Mouse (Mus musculus) forebrain, embryonic 13.5 days (tissue): ENCODE measurements around the gene Atg9a. TPM values are rescaled to one million over a fixed set of nuclear protein-coding genes. Genes with fewer than 3 reads are reported as not detected.

Experiments
- ATAC-seq: fragments of 200-750 bp; cut with Nextera tagmentation; 2 replicates; pipeline ENCODE4 v1.8.0; 2017
- H3K27ac ChIP-seq: fragments of 300-500 bp; sonication (generic); 2 replicates; pipeline ENCODE4 v1.5.1; 2015; ENCODE audit warnings: inconsistent platforms, mild to moderate bottlenecking, moderate library complexity
- H3K27me3 ChIP-seq: fragments of 300-500 bp; sonication (generic); 2 replicates; pipeline ENCODE4 v1.6.1; 2015; ENCODE audit warnings: mild to moderate bottlenecking, inconsistent platforms
- H3K36me3 ChIP-seq: fragments of 300-500 bp; sonication (generic); 2 replicates; pipeline ENCODE4 v1.6.1; 2015; ENCODE audit warnings: mild to moderate bottlenecking, inconsistent platforms; ENCODE audit not compliant: poor library complexity, severe bottlenecking
- H3K4me1 ChIP-seq: fragments of 300-500 bp; sonication (generic); 2 replicates; pipeline ENCODE4 v1.6.1; 2015; ENCODE audit warnings: inconsistent platforms
- H3K4me2 ChIP-seq: fragments of 300-500 bp; sonication (generic); 2 replicates; pipeline ENCODE4 v1.6.1; 2015; ENCODE audit warnings: inconsistent platforms, mild to moderate bottlenecking, moderate library complexity
- H3K4me3 ChIP-seq: fragments of 300-500 bp; sonication (generic); 2 replicates; pipeline ENCODE4 v1.5.1; 2015; ENCODE audit warnings: mild to moderate bottlenecking, inconsistent platforms
- H3K9ac ChIP-seq: fragments of 300-500 bp; sonication (generic); 2 replicates; pipeline ENCODE4 v1.6.1; 2015; ENCODE audit warnings: mild to moderate bottlenecking, inconsistent platforms
- H3K9me3 ChIP-seq: fragments of 300-500 bp; sonication (generic); replicated peaks from 2 replicates; pipeline ENCODE4 v1.6.1; 2016; ENCODE audit warnings: inconsistent platforms
- WGBS: fragments of 180-500 bp; shearing (Covaris S2); methylation state at CpG from one replicate; pipeline ENCODE4 v1.1.7; 2015; 5-methylcytosine and 5-hydroxymethylcytosine counted together
- polyA plus RNA-seq: library from polyadenylated mRNA; unstranded; fragments of >200 nt; fragmentation: Nextera tagmentation; extraction: Ambion mirVana; gene quantifications from 2 replicates; pipeline ENCODE4 v1.2.1, GENCODE M21; 2015

Gene Atg9a
- polyA plus RNA-seq, 1 experiment from 2014 or later: 29.7 TPM

- no peak overlapping the region for H3K27ac ChIP-seq
- 76% methylated on average over 3 of the region's 3 CpGs for WGBS
- H3K4me3 ChIP-seq: no peak overlapping the region
- H3K27me3 ChIP-seq: no peaks in the 10 kb centered on the region
- no peak for ATAC-seq
- no peaks in the 10 kb centered on the region for H3K36me3 ChIP-seq
- no peak overlapping the region for H3K9ac ChIP-seq
- H3K9me3 ChIP-seq: no peaks in the 10 kb centered on the region
- H3K4me1 ChIP-seq: no peaks in the 10 kb centered on the region
- no peak overlapping the region for H3K4me2 ChIP-seq
These were observed 36.2 kb downstream of the Atg9a start for GRCm38 (mm10) chr1:75155837-75156236.

- H3K4me1 ChIP-seq: peaks cover 9% of the 10 kb centered on the region
- no peak overlapping the region for H3K9ac ChIP-seq
- no peaks in the 10 kb centered on the region for H3K27me3 ChIP-seq
- no peaks in the 10 kb centered on the region for H3K9me3 ChIP-seq
- no peak overlapping the region for H3K4me3 ChIP-seq
- no peak overlapping the region for H3K4me2 ChIP-seq
- no peak overlapping the region for H3K27ac ChIP-seq
- H3K36me3 ChIP-seq: peaks cover 56% of the 10 kb centered on the region
- ATAC-seq: no peak
- 91% methylated on average over 4 of the region's 4 CpGs for WGBS
These were observed 43.3 kb downstream of the Atg9a start for GRCm38 (mm10) chr1:75148727-75149126.

- Histone ChIP-seq H3K4me3 (no peak overlapping the region), H3K27me3 (no peaks in the 10 kb centered on the region), H3K36me3 (peaks cover 56% of the 10 kb centered on the region), H3K9ac (no peak overlapping the region), H3K27ac (no peak overlapping the region), H3K9me3 (no peaks in the 10 kb centered on the region), H3K4me1 (peaks cover 14% of the 10 kb centered on the region), H3K4me2 (no peak overlapping the region)
- WGBS: 82% methylated on average over 7 of the region's 7 CpGs
- no peak for ATAC-seq
These were observed 44.4 kb downstream of the Atg9a start for GRCm38 (mm10) chr1:75147411-75148135.

- no peak for ATAC-seq
These were observed 46.4 kb downstream of the Atg9a start for GRCm38 (mm10) chr1:75145589-75145988.

GRCm38 (mm10) chr1:75142301-75143261, 49.4 kb downstream of the Atg9a start, which contains the start of the genes Cnppd1 and Retreg2:
TSS of gene Cnppd1 (minus strand) at chr1:75142711.
TSS of gene Retreg2 (plus strand) at chr1:75142778.
- peaks cover 36% of the 10 kb centered on the region for H3K4me1 ChIP-seq
- H3K27me3 ChIP-seq: no peaks in the 10 kb centered on the region
- peak within 1 kb of the TSS; percentile 87 for H3K4me3 ChIP-seq
- peak within 1 kb of the TSS; percentile 99 for H3K4me2 ChIP-seq
- H3K27ac ChIP-seq: peak within 1 kb of the TSS; percentile 97
- no peaks in the 10 kb centered on the region for H3K9me3 ChIP-seq
- peak; percentile 90 for ATAC-seq
- peaks cover 55% of the 10 kb centered on the region for H3K36me3 ChIP-seq
- peak within 1 kb of the TSS; percentile 94 for H3K9ac ChIP-seq
- under 1% methylated on average over 70 of the region's 91 CpGs for WGBS

More at GRCm38 (mm10) chr1:75145589-75145988, 46.4 kb downstream of the Atg9a start:
- peaks cover 56% of the 10 kb centered on the region for H3K36me3 ChIP-seq
- no peaks in the 10 kb centered on the region for H3K27me3 ChIP-seq
- no peak overlapping the region for H3K9ac ChIP-seq
- 95% methylated on average over 3 of the region's 3 CpGs for WGBS
- H3K4me3 ChIP-seq: no peak overlapping the region
- H3K27ac ChIP-seq: no peak overlapping the region
- no peak overlapping the region for H3K4me2 ChIP-seq
- peaks cover 23% of the 10 kb centered on the region for H3K4me1 ChIP-seq
- no peaks in the 10 kb centered on the region for H3K9me3 ChIP-seq

GRCm38 (mm10) chr1:75141486-75142190, 50.4 kb downstream of the Atg9a start:
- no peaks in the 10 kb centered on the region for H3K9me3 ChIP-seq
- H3K4me1 ChIP-seq: peaks cover 36% of the 10 kb centered on the region
- peak overlapping the region; percentile 97 for H3K27ac ChIP-seq
- H3K4me2 ChIP-seq: peak overlapping the region; percentile 99
- 0 out of 2 replicates have a peak, but pooled peaks have one; percentile 4 for ATAC-seq
- peak overlapping the region; percentile 87 for H3K4me3 ChIP-seq
- under 1% methylated on average over 53 of the region's 53 CpGs for WGBS
- H3K36me3 ChIP-seq: peaks cover 55% of the 10 kb centered on the region
- peak overlapping the region; percentile 94 for H3K9ac ChIP-seq
- no peaks in the 10 kb centered on the region for H3K27me3 ChIP-seq

- Histone ChIP-seq H3K4me1 (peaks cover 36% of the 10 kb centered on the region), H3K4me3 (peak overlapping the region; percentile 87), H3K27ac (no peak overlapping the region), H3K9me3 (no peaks in the 10 kb centered on the region), H3K4me2 (peak overlapping the region; percentile 99), H3K36me3 (peaks cover 55% of the 10 kb centered on the region), H3K27me3 (no peaks in the 10 kb centered on the region), H3K9ac (peak overlapping the region; percentile 94)
- WGBS: 65% methylated on average over 4 of the region's 4 CpGs
- ATAC-seq: no peak
These were observed 51.3 kb downstream of the Atg9a start for GRCm38 (mm10) chr1:75140601-75141190.

- Histone ChIP-seq H3K27me3 (no peaks in the 10 kb centered on the region), H3K4me1 (peaks cover 25% of the 10 kb centered on the region), H3K36me3 (peaks cover 49% of the 10 kb centered on the region), H3K9me3 (no peaks in the 10 kb centered on the region), H3K4me2 (no peak overlapping the region), H3K9ac (no peak overlapping the region), H3K4me3 (no peak overlapping the region), H3K27ac (no peak overlapping the region)
- no peak for ATAC-seq
- WGBS: 92% methylated on average over 2 of the region's 2 CpGs
These were observed 53.5 kb downstream of the Atg9a start for GRCm38 (mm10) chr1:75138448-75138847.

GRCm38 (mm10) chr1:75136730-75137129, 55.3 kb downstream of the Atg9a start:
- Histone ChIP-seq H3K4me1 (peaks cover 23% of the 10 kb centered on the region), H3K9ac (no peak overlapping the region), H3K27me3 (no peaks in the 10 kb centered on the region), H3K4me3 (no peak overlapping the region), H3K4me2 (no peak overlapping the region), H3K36me3 (peaks cover 49% of the 10 kb centered on the region), H3K27ac (no peak overlapping the region), H3K9me3 (no peaks in the 10 kb centered on the region)
- ATAC-seq: no peak
- WGBS: 76% methylated on average over 3 of the region's 3 CpGs

- Histone ChIP-seq H3K9ac (no peak overlapping the region), H3K4me3 (no peak overlapping the region), H3K27ac (no peak overlapping the region), H3K9me3 (no peaks in the 10 kb centered on the region), H3K4me1 (peaks cover 20% of the 10 kb centered on the region), H3K4me2 (no peak overlapping the region), H3K36me3 (peaks cover 49% of the 10 kb centered on the region), H3K27me3 (no peaks in the 10 kb centered on the region)
- ATAC-seq: no peak
- WGBS: 94% methylated on average over 6 of the region's 6 CpGs
These were observed 55.7 kb downstream of the Atg9a start for GRCm38 (mm10) chr1:75136293-75136692.

- Histone ChIP-seq H3K4me2 (no peak within 1 kb of the TSS), H3K4me1 (no peaks in the 10 kb centered on the region), H3K27me3 (0 out of 2 replicates have a peak, but pooled peaks cover 3% of the 10 kb centered on the region), H3K9ac (no peak within 1 kb of the TSS), H3K9me3 (no peaks in the 10 kb centered on the region), H3K4me3 (no peak within 1 kb of the TSS), H3K27ac (no peak within 1 kb of the TSS), H3K36me3 (peaks cover 37% of the 10 kb centered on the region)
- 66% methylated on average over 12 of the region's 12 CpGs for WGBS
- ATAC-seq: no peak
These were observed 58.4 kb downstream of the Atg9a start, which contains the start of gene Slc23a3 for GRCm38 (mm10) chr1:75133421-75134207. TSS of gene Slc23a3 (minus strand) at chr1:75133890.
